Mouse (Mus musculus) retina, postnatal 1 day (tissue): ENCODE data around the gene Map3k14.
A peak's percentile ranks its signal among the peaks of the same experiment; 100 is the strongest.

Experiments used
- DNase-seq: peaks from one replicate; pipeline ENCODE4 v3.0.0-alpha.2; 2012

Gene Map3k14

DNA sequence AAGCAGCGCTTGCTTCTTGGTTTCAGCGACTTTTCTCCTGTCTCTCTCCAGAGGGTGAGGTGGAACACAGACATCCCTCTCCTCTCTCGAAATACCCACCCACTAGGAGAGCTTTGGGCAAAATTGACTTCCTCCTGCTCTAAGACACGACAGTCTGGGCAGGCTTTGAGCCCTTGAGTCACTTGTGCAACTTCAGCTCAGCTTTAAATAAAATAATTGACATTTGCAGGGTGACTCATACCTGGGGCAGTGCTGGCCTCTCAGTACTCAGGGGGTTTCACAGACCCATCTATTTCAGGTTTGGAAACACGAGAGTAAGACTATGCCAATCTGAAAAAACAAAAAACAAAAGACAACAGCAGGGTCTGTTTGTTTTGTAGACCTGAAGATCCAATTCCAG, 2.2 kb upstream of the Map3k14 start:
- no peak for DNase-seq

DNA sequence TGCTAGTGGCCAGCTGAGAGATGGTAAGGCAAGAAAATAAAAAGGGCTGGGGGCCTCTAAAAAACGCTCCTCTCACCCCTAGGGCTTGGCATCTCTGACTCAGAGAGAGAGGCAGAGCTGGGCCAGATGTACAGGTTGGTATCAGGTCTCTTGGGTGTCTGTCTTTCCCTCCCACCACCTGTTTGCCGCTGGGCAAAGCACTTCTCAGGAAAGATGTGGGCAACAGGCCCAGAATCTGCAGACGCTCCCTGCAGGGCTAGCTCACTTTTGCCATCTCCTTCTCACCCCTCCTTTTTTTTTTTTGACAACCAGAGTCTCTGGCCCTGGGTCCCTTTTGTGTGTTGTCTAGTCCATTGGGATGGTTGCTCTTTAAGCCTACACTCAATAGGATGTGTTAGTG, 1.6 kb upstream of the Map3k14 start:
- no peak for DNase-seq

DNA sequence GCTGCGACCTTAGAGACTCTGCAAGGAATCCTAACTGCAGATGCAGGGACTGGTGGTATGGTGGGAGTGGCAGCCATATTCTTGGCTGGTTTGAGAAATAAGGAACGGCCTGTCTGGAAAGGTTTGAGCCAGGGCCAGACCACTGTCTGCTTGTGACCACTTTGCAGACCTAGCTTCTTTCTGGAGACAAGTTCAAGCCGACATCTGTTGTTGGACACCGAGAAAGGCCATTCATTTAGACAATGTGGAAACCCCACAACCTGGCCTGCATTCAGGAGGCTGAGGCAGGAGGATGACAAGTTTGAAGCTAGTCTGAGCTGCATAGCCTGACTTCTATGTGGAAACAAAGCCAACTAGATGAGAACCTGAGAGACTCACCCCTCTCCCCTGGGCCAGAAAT, 1.1 kb upstream of the Map3k14 start:
- no peak for DNase-seq

DNA sequence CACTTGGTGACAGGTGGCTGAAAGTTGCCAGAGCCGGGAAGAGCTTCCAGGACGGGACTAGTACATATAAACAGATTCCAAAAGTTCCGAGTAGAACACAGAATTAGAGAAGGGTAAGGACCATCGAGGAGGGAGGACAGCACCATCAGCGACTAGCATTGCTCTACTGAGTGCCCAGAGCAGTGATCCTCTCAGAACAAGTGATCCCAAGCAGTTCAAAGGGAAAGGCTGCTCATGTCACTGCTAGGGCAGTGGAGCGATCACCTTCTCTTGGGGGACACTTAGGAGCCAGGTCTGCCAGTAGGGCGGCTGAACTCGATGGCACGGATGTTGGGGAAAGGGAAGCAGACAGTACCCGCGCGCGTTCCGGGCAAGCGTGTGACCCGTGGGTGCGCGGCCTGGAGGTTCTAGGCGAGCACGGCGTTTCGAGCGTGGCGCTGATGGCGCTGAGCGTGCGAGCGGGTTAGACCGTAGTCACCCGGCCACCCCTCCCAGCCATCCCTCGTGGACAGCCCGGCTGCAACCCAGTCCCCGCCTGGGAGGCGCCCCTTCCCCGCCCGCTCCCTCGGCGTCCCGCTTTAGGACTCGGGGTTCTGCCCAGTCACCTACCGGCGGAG, 435 bp downstream of the Map3k14 start:
- no peak for DNase-seq

DNA sequence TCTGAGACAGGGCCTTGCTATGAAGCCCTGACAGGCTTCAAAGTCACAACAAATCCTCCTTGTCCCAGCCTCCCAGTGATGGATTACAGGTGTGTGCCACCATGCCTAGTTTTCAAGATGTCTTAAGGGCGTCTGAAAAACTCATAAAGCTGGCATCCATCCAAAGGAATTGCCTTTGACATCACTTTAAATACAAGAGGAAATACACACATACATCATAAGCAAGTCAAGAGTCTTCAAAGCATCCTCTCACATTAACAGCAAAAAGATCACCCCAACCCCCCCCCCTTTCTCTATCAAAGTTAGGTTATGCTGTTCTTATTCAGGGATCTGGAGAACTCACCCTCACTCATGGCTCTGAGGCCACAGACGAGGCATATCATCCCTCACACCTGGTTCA, 1.4 kb downstream of the Map3k14 start:
- no peak for DNase-seq

DNA sequence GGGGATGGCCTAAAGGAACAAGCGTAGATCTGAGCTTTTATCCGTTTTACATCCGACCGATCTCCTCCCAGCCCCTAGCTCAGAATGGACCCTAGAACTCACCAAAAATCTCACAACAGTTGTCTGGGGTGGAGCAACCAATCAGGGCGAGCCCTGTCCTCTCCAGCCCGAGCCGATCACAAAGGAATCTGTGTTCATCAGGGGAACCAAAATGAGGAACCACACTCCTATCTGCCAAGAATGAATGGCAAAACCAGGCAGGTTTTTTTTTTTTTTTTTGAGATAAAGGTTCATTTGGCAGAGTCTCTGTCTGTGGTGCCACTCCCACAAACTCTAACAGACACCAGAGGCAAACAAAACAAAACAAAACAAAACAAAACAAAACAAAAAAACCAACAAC, 2.1 kb downstream of the Map3k14 start:
- DNase-seq = peak; percentile 30

DNA sequence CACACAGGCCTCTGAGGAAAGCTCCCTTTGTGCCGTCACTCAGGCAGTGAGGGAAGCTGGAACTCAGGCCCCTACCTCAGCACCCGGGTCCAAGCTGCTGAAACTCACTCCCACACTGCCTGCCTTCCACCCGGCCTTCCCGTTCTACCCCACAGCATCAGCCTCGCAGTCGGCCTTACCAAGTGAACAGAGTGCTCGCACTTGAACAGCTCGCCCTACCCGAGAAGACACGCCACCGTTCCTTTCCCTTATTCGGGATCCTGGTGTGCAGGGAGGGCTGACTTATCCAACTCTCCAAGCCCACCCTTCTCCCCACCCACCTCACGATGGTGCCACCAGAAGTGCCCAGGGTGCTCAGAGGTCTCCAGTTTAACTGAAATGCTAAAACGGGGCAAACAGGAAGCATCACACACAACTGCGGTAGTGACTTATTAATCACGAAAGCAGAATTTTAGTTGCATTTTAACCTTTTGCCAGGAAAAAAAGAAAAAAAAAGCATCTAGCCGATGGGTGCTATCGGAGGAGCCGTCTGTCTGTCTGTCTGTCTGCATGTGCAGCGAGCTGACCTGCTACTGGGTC, 2.8 kb downstream of the Map3k14 start:
- no peak for DNase-seq

DNA sequence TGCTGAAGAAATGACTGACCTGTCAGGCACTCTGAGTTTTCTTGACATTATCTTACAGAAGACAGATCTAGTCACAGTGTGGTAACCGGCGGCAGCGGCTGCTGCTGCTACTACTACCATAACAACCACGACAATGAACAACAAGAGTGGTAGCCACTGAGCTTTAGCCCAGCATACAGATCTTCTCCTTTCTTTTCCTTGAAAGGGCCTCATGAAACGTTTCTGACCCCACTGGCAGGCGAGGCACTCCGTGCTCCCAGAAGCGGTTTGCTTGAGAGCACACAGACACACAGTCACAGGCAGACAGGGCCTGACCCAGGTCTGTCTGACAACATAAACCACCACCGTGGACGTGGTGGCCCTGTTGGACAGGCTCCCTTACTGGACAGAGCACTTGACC, 3.7 kb downstream of the Map3k14 start:
- DNase-seq = peak; percentile 26

DNA sequence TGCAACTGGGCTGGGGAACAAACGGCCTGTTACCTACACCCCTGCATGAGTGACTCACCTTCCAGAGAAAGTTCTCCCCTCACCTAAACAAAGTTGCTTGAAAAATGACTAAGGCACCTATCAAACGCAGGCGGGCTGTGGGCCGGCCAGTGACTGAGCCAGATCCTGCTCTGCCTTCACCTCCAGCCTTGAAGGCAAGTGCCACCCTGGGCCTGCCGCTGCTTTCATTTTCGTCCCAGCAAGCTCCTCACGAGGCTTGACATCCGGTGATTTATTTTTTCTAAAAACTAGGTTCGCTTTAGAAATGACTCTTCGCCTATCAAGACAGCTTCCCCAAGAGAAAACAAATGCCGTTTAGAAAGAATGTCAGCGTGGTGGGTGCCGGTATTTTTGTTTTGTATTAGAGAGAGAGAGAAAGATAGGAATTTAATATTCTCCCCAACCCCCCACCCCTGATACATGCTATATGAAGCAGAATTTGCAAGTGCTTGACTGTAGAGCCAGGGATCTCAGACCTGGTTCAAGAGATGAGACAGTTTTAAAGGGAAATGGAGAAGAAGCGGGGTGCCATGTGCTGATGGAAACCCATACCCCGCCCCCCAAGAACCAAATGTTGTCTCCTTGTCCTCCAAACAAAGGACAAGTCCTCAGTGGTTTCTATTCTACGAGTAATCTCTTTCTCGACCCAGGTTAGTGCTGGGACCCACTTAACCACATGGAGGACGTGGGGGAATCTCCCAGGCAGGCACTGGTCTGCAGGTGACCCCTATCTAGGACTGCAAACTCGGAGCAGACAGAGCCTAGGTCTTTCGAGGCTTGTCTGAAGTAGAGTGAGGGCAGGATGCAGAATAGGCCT, 4.6 kb downstream of the Map3k14 start:
- no peak for DNase-seq

DNA sequence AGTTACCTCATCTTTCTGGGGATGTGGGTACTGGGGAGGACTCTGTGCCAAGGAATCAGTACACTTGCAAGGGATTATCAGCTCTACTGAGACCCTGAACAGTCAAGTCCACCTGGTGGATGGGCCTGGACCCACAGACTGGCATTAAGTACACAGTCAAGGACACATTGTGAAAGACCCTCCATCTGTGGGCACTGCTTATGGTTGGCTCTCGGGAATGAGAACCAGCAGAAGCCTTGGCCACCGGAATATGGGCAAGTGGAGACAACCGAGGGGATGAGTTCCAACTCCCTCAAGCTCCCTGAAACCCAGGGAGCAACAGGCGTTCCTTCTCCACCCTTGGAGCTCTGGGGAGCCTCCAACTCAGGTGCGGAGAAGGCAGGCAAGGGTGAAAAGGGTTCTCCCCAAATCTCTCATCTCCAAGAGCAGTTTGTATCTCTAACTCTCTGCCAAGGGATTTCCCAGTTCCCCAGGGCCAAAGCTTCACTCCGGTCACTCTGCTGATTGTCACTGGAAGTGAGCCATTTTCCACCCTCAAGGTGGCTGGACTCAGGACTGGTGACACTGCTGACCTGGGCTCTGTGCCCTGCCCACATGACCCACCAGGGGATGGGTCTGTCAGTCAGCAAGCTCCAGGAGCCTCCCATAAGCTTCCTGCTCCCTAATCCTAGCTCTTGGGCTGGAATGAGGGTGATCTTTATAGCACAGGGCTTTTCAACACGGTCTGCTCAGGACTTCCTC, 5.4 kb downstream of the Map3k14 start:
- DNase-seq = no peak

DNA sequence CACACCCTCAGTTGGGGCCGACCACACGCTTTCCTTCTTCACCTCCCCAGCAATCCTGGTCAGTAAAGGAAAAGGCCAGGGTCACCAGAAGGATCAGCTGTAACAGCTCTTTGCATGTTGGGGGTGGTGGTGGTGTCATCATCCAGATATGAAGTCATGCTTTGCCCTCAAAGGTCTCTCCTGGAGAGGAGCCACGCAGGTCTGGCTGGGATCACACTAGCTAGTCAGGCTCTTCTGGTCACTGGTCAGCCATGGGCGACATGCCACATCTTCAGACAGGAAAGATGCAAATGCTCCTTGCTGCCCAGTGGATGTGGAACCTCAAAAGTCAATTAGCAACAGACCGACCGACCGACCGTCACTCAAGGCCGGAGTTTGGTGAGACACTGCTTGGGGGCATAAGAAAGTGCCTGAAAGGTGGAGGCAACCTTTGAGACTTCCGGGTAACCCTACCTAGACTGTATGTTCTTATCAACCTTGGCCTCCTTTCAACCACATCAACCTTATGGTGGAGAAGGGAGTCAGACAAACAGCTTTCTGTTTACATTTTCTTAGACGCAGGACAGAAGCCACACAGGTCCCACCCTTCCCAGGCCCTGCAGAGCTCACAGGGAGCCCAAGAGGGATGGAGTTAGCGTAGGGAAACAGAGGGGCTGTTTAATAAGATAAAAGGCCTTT, 6.6 kb downstream of the Map3k14 start:
- no peak for DNase-seq

DNA sequence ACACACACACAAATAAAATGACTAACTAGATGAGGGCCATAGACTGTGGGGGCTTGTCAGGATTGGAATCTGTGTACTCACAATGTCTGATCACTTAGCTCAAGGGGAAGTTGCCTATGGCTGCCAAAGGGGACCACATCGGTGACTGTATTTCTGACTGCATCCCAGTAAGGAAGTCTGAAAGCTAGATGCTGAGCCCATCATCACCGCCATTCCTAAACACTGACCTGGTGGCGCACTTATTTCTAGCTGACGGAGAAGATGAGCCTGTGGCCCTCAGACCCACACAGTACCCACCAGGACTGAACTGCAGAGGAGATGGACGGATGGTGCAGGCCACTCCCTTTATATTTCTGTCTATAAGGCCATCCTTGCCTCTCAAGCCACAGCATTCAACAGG, 7.2 kb downstream of the Map3k14 start:
- no peak for DNase-seq

DNA sequence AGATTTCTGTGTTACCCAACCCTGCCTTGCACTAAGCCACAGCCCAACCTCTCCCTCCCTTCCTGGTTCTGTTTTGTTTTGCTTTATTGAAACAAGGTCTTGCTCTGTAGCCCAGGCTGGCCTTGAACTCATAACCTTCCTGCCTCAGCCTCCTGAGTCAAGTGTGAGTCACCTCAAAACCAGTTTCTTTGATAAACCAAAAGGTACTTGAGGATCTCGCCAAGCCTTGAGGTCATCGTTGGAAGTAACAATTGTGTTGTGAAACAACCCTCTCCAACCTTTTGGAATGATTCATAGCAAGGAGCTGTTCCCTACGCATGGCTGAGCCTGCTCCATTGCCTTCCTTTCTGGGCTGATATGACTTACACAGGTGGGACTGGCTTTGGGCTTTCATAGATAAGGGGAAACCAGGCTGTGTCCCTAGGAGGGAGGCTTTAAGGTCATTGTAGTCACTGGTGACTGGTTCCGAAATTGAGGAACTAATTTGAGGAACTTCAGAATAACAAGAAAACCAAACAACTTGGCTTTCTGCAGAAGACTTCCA, 9.3 kb downstream of the Map3k14 start:
- DNase-seq = no peak

DNA sequence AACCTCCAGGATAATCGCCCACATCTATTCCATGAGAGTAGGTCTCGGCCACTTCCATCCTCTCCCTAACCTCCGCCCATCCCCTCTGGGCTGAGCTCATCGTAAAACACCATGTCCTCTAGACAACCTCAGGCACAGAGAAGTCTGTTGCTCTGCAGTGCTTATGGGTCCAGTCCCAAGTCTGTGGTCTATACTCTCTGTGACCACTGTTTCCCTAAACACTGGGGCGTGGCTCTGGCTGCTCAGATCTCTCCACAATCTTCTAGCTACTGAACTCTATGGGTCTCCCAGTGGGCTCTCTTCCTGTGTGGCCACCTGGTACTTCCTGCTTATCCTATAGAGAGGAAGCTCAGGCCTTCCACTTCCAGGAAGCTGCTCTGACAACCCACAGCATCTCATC, 13.7 kb downstream of the Map3k14 start:
- no peak for DNase-seq

DNA sequence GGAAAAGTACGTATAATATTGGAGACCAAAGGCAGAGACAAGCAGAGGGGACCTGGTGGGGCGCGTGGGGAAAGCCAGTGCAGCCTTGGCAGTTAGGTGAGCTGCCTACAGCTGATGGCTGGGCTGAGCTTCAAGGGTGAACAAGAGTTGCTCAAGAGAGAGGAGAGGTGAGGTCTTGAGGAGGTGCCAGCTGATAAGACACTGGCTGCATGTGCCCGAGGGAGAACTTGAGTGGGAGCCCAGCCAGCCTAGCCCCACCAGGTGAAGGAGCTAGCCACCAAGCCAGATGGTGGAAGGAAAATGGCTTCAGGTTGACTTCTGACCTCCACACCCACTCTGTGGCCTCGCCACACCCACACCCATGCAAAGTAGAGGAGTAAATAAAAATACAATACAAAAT, 14.9 kb downstream of the Map3k14 start:
- no peak for DNase-seq

DNA sequence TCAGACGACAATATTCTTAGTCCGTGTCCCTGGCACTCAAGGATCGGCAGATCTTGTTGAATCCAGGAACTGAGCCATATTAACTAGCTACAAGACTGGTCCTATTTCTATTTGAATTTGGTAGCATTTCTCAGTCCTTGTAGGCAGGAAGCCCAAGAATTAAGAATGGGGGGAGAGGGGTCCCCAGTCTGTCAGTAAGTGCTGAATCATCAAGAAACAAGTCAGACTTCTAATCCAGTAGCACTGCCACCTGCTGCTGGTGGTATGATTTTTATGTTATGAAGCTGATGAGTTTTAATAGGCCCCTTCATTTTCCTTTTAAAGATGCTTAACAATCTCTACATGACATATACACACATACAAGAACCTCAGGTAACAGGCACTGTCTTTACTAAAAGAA, 16.9 kb downstream of the Map3k14 start:
- DNase-seq = no peak

DNA sequence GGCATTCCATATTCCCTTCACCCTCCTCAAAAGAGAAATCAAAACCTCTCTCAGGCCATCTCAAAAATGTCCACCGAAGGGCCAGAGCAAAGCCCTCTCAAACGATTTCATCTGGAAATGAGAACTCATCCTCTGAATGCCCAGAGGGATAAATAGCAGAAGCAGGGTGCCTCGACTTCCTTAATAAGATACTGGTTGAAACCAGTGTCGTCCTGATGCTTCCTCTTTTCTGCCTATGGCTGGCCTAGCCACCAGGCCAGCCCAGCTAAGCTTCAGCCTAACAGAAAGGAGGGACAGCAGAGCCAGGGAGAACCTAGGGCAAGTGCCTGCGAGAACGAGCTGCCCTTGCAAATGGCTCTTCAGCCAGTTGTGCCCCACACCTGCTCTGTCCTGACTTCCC, 17.8 kb downstream of the Map3k14 start:
- no peak for DNase-seq

DNA sequence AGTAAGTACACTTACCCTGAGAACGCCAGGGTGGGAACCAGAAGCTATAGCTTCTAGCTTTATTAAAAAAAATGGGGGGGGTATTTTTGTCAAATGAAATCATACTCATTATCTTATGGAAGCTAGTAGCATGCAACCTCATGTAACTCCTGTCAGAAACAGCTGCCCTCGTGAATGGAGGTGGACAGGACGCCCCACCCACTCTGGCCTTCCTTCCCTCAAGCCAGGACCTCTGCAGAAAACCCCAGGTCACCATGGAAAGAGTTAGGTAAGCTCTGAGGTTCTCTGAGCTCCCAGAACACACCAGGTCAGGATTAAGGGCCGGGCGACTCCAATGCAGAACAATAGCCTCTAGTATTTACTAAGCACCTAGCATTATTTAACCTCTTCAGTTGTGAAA, 18.4 kb downstream of the Map3k14 start:
- no peak for DNase-seq

DNA sequence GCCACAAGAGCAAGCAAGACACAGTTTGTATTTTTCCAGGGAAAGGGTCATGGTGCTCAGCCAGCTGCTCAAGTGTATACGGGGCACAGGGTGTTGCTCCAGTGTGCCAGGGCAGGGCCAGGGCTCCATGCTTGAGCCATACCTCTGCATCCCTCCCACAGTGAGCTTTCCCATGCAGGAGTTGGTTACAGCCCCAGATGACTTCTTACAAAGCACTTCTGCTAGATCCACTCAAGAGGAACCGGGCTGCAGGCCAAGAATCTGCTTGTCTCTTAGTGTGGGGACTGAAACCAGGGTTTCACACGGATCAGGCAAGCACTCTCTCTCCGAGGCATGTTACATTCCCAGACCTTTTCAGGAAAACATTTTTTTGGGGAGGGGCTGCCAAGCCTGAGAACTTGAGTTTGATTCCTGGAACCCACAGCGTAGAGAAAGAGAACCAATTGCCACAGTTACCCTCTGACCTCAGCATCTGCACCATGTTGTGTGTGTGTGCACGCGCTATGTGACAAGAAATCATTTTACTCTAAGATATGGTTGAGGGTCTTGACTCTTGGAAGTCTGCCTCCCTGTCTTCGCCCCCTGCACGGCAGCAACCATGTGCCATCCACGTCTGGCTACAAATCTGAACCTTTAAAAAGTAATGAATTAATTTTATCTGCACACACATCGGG, 19.6 kb downstream of the Map3k14 start:
- peak; percentile 46 for DNase-seq

DNA sequence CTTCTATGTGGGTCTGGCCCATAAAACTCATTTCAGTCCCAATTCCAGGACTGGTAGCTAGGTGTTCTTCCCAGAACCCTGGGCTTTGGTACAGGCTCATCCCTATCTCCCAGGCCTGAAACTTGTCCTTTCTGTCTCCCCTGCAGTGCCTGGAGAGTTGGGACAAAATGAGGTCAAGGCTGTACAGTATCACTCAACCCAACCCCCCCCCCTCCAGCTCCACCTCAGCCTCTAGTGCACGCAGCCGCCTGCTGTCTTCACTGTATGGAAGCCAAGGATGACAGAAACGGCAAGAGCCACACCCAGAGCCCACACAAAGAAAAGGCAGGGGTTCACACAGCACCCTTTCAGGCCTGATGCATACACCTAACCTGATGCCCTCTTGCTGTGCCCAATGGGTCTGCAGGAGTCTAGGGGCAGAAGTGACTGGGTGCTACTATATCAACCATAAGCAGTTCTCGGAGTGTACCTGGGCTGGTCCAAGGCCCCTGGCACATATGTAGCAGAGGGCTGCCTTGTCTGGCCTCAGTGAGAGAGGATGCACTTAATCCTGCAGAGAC, 20.5 kb downstream of the Map3k14 start:
- DNase-seq = peak; percentile 63

DNA sequence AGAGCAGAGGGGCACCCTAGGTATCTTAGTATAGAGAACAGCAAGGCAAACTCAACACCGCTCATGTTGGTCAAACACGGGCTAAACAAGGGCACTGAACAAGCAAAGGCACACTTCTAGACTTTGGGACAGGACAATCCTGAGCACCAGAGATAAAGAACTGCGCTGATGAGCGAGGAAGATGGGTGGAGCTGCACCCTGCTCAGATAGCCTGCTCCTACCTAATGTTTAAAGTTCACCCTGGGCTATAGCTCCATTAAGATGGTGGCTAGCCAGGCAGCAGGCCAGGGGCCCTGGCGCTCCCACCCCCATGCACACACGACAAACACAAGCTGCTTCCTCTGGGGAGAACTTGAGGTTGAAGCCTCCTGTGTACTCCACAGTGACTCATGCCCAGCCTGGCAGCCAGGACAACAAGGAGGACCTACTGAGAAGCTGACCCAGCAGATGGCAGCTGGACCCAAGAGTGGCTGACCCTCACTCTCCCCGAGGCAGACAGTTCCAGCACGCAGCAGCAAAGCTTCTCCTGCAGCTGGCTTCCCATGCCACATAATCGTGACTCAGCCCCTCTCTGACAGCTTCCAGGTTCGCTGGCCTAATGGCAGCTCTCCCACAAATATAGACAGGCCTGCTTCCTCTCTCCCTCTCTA, 21.1 kb downstream of the Map3k14 start:
- peak; percentile 73 for DNase-seq
